Mouse (Mus musculus): Measurements from ENCODE around the gene Kcne3. TPM values are rescaled to one million over a fixed set of nuclear protein-coding genes. Genes with fewer than 3 reads are reported as not detected.

Gene Kcne3
- polyA plus RNA-seq, 1 experiment from 2014 or later: 1.6 TPM

DNA sequence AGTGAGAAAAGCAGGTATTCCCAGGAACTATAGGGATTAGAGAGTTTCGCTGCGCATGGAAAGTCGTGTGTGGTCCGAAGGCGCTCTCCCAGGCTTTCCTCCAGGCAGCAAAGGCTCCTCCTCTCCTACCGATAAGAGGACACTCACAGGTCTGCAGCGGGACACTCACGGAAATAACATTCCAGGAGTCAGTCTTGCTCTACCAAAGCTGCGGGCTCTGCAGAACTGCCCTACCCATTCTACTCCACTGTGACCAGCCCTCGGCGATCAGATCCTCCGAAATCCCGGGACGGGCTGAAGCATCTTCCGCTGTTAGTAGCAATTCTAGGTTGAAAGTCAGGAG lies 2.6 kb downstream of the Kcne3 start:
- H3K9me3 ChIP-seq (ENCODE audit: low read length): no peaks in the 10 kb centered on the region
- H3K27ac ChIP-seq (ENCODE audit: low read depth): no peak overlapping the region
- H3K36me3 ChIP-seq (replicated peaks; ENCODE audit: insufficient read depth, low read length): no peaks in the 10 kb centered on the region
- DNase-seq (no peak), ATAC-seq (peak; percentile 21; the same call in 1 of the 2 replicates)
- H3K4me3 ChIP-seq (ENCODE audit: low read depth, low read length): peak overlapping the region; percentile 45
- peaks cover 25% of the 10 kb centered on the region for H3K4me1 ChIP-seq (ENCODE audit: insufficient read depth)
- TF ChIP-seq EP300 (IDR thresholded peaks at IDR 0.05; ENCODE audit: low read depth) (no peak), CTCF (IDR thresholded peaks at IDR 0.05; ENCODE audit: low read depth) (no peak)
- peak overlapping the region; percentile 82 for H3K4me2 ChIP-seq (ENCODE audit: low read depth, low read length)
- peaks cover 25% of the 10 kb centered on the region for H3K27me3 ChIP-seq (ENCODE audit: insufficient read depth, low read length)
- H3K9ac ChIP-seq (replicated peaks): no peak overlapping the region
- 4% methylated on average over 15 of the region's 15 CpGs for WGBS (ENCODE audit: insufficient replicate concordance)

DNA sequence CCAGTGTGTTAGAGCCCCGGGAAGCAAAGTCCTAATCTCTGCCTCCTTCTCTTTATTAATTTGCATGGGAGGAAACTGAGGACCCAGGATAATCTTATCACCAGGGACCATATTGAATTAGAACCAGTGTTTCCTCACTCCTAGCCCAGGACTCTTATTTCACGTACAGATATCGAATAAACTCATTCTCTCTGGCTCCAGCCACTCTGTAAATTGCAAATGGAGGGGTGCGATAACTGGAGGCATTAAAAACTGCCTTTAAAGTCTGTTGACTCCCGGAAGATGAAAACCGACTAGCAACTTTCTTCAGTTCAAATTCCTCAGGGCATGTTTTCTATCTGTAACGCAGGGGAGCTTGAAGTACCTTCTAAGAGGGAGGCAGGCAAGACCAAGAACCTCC lies 3.1 kb downstream of the Kcne3 start:
- Histone ChIP-seq H3K4me1 (ENCODE audit: insufficient read depth) (peaks cover 25% of the 10 kb centered on the region), H3K9me3 (ENCODE audit: low read length) (no peaks in the 10 kb centered on the region), H3K36me3 (replicated peaks; ENCODE audit: insufficient read depth, low read length) (no peaks in the 10 kb centered on the region), H3K9ac (replicated peaks) (no peak overlapping the region), H3K4me3 (ENCODE audit: low read depth, low read length) (peak overlapping the region; percentile 45), H3K27me3 (ENCODE audit: insufficient read depth, low read length) (peaks cover 25% of the 10 kb centered on the region), H3K4me2 (ENCODE audit: low read depth, low read length) (peak overlapping the region; percentile 82), H3K27ac (ENCODE audit: low read depth) (no peak overlapping the region)
- 34% methylated on average over 7 of the region's 7 CpGs for WGBS (ENCODE audit: insufficient replicate concordance)
- ATAC-seq (peak; percentile 70), DNase-seq (no peak)
- TF ChIP-seq CTCF (IDR thresholded peaks at IDR 0.05; ENCODE audit: low read depth) (no peak), EP300 (IDR thresholded peaks at IDR 0.05; ENCODE audit: low read depth) (peak; percentile 89)

GRCm38 (mm10) chr7:100179836-100180407 lies 3.6 kb downstream of the Kcne3 start:
- H3K9me3 ChIP-seq (ENCODE audit: low read length): no peaks in the 10 kb centered on the region
- no peaks in the 10 kb centered on the region for H3K36me3 ChIP-seq (replicated peaks; ENCODE audit: insufficient read depth, low read length)
- TF ChIP-seq EP300 (IDR thresholded peaks at IDR 0.05; ENCODE audit: low read depth): no peak
- TF ChIP-seq CTCF (IDR thresholded peaks at IDR 0.05; ENCODE audit: low read depth): no peak
- H3K27ac ChIP-seq (ENCODE audit: low read depth): no peak overlapping the region
- no peak for ATAC-seq
- peaks cover 25% of the 10 kb centered on the region for H3K27me3 ChIP-seq (ENCODE audit: insufficient read depth, low read length)
- peak overlapping the region; percentile 82 for H3K4me2 ChIP-seq (ENCODE audit: low read depth, low read length)
- peaks cover 25% of the 10 kb centered on the region for H3K4me1 ChIP-seq (ENCODE audit: insufficient read depth)
- H3K9ac ChIP-seq (replicated peaks): no peak overlapping the region
- 0 out of 2 replicates have a peak overlapping the region, but pooled peaks have one; percentile 45 for H3K4me3 ChIP-seq (ENCODE audit: low read depth, low read length)
- no peak for DNase-seq
- 39% methylated on average over 7 of the region's 7 CpGs for WGBS (ENCODE audit: insufficient replicate concordance)

DNA sequence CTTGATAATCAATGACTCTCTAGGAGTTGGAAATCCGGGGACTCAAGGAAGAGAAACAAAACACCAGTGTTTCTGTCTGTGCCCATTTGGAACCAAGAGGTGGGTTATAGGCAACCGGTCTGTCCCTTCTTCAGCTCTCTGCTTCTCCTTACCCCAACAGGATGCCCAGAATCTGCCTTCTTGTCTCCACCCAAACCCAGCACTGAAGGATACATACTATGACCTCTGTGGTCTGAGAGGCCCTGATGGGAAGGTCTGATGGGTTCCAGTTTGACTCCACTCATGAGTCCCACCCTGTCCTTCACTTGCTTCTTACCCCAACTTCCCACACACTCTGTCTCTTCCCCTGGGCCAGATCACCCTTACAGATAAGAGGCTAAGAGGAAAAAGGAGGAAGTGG lies 4.9 kb downstream of the Kcne3 start:
- H3K9me3 ChIP-seq (ENCODE audit: low read length): no peaks in the 10 kb centered on the region
- no peak for ATAC-seq
- no peak overlapping the region for H3K4me3 ChIP-seq (ENCODE audit: low read depth, low read length)
- H3K9ac ChIP-seq (replicated peaks): no peak overlapping the region
- no peaks in the 10 kb centered on the region for H3K36me3 ChIP-seq (replicated peaks; ENCODE audit: insufficient read depth, low read length)
- no peak overlapping the region for H3K27ac ChIP-seq (ENCODE audit: low read depth)
- peaks cover 21% of the 10 kb centered on the region for H3K4me1 ChIP-seq (ENCODE audit: insufficient read depth)
- no peak for TF ChIP-seq CTCF (IDR thresholded peaks at IDR 0.05; ENCODE audit: low read depth)
- TF ChIP-seq EP300 (IDR thresholded peaks at IDR 0.05; ENCODE audit: low read depth): no peak
- H3K27me3 ChIP-seq (ENCODE audit: insufficient read depth, low read length): peaks cover 25% of the 10 kb centered on the region
- H3K4me2 ChIP-seq (ENCODE audit: low read depth, low read length): no peak overlapping the region
- 74% methylated on average over 2 of the region's 2 CpGs for WGBS (ENCODE audit: insufficient replicate concordance)
- no peak for DNase-seq

- H3K4me3 ChIP-seq (ENCODE audit: low read depth, low read length): no peak overlapping the region
- H3K9me3 ChIP-seq (ENCODE audit: low read length): no peaks in the 10 kb centered on the region
- no peak overlapping the region for H3K27ac ChIP-seq (ENCODE audit: low read depth)
- TF ChIP-seq EP300 (IDR thresholded peaks at IDR 0.05; ENCODE audit: low read depth) (no peak), CTCF (IDR thresholded peaks at IDR 0.05; ENCODE audit: low read depth) (no peak)
- WGBS (ENCODE audit: insufficient replicate concordance): 74% methylated on average over 3 of the region's 3 CpGs
- no peaks in the 10 kb centered on the region for H3K36me3 ChIP-seq (replicated peaks; ENCODE audit: insufficient read depth, low read length)
- H3K27me3 ChIP-seq (ENCODE audit: insufficient read depth, low read length): peaks cover 25% of the 10 kb centered on the region
- no peak overlapping the region for H3K4me2 ChIP-seq (ENCODE audit: low read depth, low read length)
- H3K9ac ChIP-seq (replicated peaks): no peak overlapping the region
- no peak for ATAC-seq
- H3K4me1 ChIP-seq (ENCODE audit: insufficient read depth): peaks cover 20% of the 10 kb centered on the region
- DNase-seq: no peak
Measured at GRCm38 (mm10) chr7:100181614-100182013, 5.3 kb downstream of the Kcne3 start.

DNA sequence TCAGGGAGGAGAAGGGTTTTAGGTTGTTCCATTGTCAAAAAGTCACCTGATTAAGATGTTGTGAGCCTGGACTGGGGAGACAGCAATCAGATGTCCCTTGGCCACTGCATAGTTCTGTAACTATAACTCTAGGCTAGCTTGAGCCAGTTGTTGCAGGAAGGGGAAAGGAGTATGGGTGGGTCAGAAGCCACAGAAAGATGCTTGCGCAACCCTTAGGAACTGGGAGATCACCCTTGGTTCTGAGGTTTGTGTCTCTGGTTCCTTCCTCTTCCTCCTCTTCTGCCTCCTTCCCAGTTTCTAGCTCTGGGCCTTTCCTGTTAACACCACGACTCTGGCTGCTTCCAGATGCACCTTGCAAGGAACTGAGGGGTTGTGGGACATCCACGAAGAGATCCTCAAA lies 6.1 kb downstream of the Kcne3 start:
- DNase-seq (no peak), ATAC-seq (no peak)
- Histone ChIP-seq H3K9ac (replicated peaks) (no peak overlapping the region), H3K4me1 (ENCODE audit: insufficient read depth) (peaks cover 20% of the 10 kb centered on the region), H3K9me3 (ENCODE audit: low read length) (no peaks in the 10 kb centered on the region), H3K27ac (ENCODE audit: low read depth) (no peak overlapping the region), H3K27me3 (ENCODE audit: insufficient read depth, low read length) (peaks cover 21% of the 10 kb centered on the region), H3K4me3 (ENCODE audit: low read depth, low read length) (no peak overlapping the region), H3K4me2 (ENCODE audit: low read depth, low read length) (no peak overlapping the region), H3K36me3 (replicated peaks; ENCODE audit: insufficient read depth, low read length) (no peaks in the 10 kb centered on the region)
- 38% methylated on average over 3 of the region's 3 CpGs for WGBS (ENCODE audit: insufficient replicate concordance)
- TF ChIP-seq CTCF (IDR thresholded peaks at IDR 0.05; ENCODE audit: low read depth) (no peak), EP300 (IDR thresholded peaks at IDR 0.05; ENCODE audit: low read depth) (no peak)
